Mouse (Mus musculus): Measurements from ENCODE around the gene Cobl.

DNA sequence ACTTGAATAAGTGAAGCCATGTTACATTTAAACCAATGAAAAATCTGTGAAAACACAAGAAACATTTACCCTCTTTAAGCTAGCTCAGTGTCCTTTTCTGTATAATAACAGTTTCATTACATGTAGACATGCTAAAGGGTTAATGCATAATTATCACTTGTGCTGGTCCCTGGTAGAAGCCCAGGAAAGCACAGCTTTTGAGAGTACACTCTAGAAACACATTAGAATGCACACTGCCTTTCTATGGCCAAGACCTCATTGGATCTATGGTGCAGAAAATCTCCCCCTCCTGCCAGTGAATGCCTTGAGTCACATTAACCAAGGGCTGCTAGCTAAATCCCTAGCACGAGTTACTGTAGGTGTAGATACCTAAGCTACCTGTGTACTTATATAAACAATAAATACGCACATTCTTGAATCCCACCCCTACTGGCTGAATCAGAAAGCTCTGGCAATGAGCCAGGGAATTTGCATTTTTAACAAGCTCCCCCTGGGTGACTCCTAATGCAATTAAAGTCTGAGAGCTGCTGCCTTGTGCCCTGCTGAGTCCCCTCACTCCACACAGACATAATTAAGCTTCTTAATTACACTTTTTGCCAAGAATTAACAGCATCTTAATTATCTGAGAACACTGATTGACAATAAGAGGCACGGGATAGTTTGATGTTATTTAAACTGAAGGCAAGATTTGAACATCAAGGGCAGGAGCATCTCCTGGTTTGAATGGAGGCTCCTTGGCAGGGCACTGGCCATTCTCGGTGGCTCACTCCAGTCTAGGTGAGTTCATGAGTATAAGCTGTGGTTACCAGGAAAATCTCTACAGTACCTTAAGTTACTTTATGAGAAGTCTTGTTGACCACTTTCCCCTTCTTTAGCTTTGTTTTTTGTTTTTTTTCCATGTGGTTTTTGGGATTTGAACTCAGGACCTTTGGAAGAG lies 244.9 kb downstream of the Cobl start:
- TF ChIP-seq CHD2 (IDR thresholded peaks at IDR 0.05; ENCODE audit: low read depth, low read length) (no peak), MAFK (IDR thresholded peaks at IDR 0.05; ENCODE audit: insufficient read depth, low read depth, low read length) (no peak), HCFC1 (IDR thresholded peaks at IDR 0.05; ENCODE audit: borderline replicate concordance, insufficient read depth, low read length) (no peak)
